Mouse (Mus musculus) spleen, adult 2 months (tissue): ENCODE data around the gene Pde11a. TPM values are rescaled to one million over a fixed set of nuclear protein-coding genes. Genes with fewer than 3 reads are reported as not detected.
A peak's percentile ranks its signal among the peaks of the same experiment; 100 is the strongest.

Experiments used
- DNase-seq, 2 experiments: peaks; one replicate each; pipeline versions ENCODE4 v3.0.0 to v3.0.0-alpha.2; 2012 to 2021; ENCODE audit warnings: low spot score in 2 of 2, low read depth in 1 of 2
- H3K27ac ChIP-seq: fragments of 200-500 bp; 2 replicates; pipeline ENCODE4 v1.5.1; 2012; ENCODE audit warnings: low read length, inconsistent platforms; ENCODE audit not compliant: insufficient read depth
- H3K27me3 ChIP-seq: fragments of 200-500 bp; 2 replicates; pipeline ENCODE4 v1.6.1; 2012; ENCODE audit warnings: mild to moderate bottlenecking, moderate library complexity, low read length, inconsistent platforms; ENCODE audit not compliant: control insufficient read depth, insufficient read depth
- H3K36me3 ChIP-seq: fragments of 200-500 bp; 2 replicates; pipeline ENCODE4 v1.6.1; 2012; ENCODE audit warnings: mild to moderate bottlenecking, low read length, inconsistent platforms; ENCODE audit not compliant: control insufficient read depth, insufficient read depth
- H3K4me1 ChIP-seq: fragments of 200-500 bp; 2 replicates; pipeline ENCODE4 v1.6.1; 2011; ENCODE audit warnings: inconsistent platforms; ENCODE audit not compliant: control insufficient read depth, insufficient read depth, insufficient read length
- H3K4me3 ChIP-seq: fragments of 200-500 bp; 2 replicates; pipeline ENCODE4 v1.5.1; 2011; ENCODE audit warnings: mild to moderate bottlenecking, inconsistent platforms; ENCODE audit not compliant: insufficient read depth, insufficient read length; ENCODE audit errors: extremely low read depth
- CTCF ChIP-seq: fragments of 200-500 bp; IDR thresholded peaks from 2 replicates; pipeline ENCODE4 v1.5.1; 2011; ENCODE audit warnings: mild to moderate bottlenecking, inconsistent platforms; ENCODE audit not compliant: insufficient read depth, insufficient read length, insufficient replicate concordance; ENCODE audit errors: extremely low read depth
- POLR2A ChIP-seq: fragments of 200-500 bp; IDR thresholded peaks from 2 replicates; pipeline ENCODE4 v1.6.1; 2011; ENCODE audit warnings: low read depth, low read length, inconsistent platforms
- WGBS: fragments of 180-500 bp; shearing (Covaris S2); methylation state at CpG from one replicate; pipeline ENCODE4 v1.1.7; 2018; 5-methylcytosine and 5-hydroxymethylcytosine counted together
- polyA plus RNA-seq: library from polyadenylated mRNA; depleted of rRNA; stranded (reverse); fragments of >200 nt; gene quantifications from 2 replicates; pipeline ENCODE4 v1.2.3, GENCODE M21; 2012

Gene Pde11a
- polyA plus RNA-seq, 1 experiment: 0.26 TPM

DNA sequence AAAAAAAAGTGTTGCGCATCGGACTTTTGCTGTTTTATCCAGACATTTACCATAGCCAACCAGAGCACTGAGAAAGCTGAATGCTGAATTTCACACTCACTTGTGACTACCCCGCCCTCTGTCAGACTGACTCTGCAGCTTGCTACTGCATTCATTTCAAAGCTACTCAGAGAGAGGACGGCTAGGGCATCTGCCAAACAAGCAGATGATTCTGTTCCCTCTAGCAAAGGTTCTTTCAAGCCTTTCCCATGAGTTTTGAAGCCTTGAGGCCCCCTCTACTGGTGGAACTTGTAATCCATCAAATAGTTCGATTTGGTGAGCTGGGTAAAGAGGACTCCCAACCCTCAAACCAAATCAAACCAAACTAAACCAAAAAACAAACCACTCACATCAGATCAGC, 373.6 kb downstream of the Pde11a start:
- WGBS: 19% methylated on average over 5 of the region's 5 CpGs
- peak; percentile 39 to 46 for DNase-seq

DNA sequence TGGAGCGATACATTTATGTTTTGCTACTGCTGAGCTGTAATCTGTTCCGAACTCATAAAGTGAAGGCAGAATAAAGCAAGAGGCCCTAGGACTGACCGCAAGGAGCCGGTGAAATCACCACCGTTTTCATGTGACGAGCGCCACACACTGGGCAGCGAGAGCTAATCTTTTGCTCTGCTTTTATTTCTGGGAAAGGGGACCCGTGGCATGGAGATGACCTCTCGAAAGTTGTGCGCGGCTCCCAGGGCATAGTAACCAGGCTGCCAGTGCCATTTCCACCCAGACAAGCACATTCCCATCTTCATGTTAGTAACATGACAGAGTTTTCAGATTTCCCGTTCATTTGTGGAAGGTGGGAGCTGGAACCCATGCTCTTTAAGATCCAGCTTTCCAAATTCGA, 374.1 kb downstream of the Pde11a start:
- Histone ChIP-seq H3K4me3 (no peak overlapping the region), H3K27ac (no peak overlapping the region), H3K27me3 (no peaks in the 10 kb centered on the region; the same call in 1 of the 2 replicates), H3K4me1 (peaks cover 4% of the 10 kb centered on the region; the same call in 1 of the 2 replicates), H3K36me3 (no peaks in the 10 kb centered on the region)
- peak in 1 of 2 experiments; percentile 33 for DNase-seq
- TF ChIP-seq POLR2A: no peak
- TF ChIP-seq CTCF: 0 out of 2 replicates have a peak, but pooled peaks have one; percentile 34
- WGBS: 10% methylated on average over 14 of the region's 14 CpGs

More for the DNA sequence above, 373.6 kb downstream of the Pde11a start:
- Histone ChIP-seq H3K27ac (no peak overlapping the region), H3K36me3 (no peaks in the 10 kb centered on the region), H3K4me1 (peaks cover 4% of the 10 kb centered on the region; the same call in 1 of the 2 replicates), H3K4me3 (no peak overlapping the region), H3K27me3 (no peaks in the 10 kb centered on the region; the same call in 1 of the 2 replicates)
- no peak for TF ChIP-seq POLR2A
- peak; percentile 35; the same call in 1 of the 2 replicates for TF ChIP-seq CTCF

GRCm38 (mm10) chr2:75964051-75964450, 374.5 kb downstream of the Pde11a start:
- WGBS: 74% methylated on average over 5 of the region's 5 CpGs
- no peak for TF ChIP-seq POLR2A
- H3K4me3 ChIP-seq: no peak overlapping the region
- DNase-seq: no peak
- no peaks in the 10 kb centered on the region; the same call in 1 of the 2 replicates for H3K27me3 ChIP-seq
- no peak overlapping the region for H3K27ac ChIP-seq
- H3K4me1 ChIP-seq: peaks cover 4% of the 10 kb centered on the region; the same call in 1 of the 2 replicates
- H3K36me3 ChIP-seq: no peaks in the 10 kb centered on the region

DNA sequence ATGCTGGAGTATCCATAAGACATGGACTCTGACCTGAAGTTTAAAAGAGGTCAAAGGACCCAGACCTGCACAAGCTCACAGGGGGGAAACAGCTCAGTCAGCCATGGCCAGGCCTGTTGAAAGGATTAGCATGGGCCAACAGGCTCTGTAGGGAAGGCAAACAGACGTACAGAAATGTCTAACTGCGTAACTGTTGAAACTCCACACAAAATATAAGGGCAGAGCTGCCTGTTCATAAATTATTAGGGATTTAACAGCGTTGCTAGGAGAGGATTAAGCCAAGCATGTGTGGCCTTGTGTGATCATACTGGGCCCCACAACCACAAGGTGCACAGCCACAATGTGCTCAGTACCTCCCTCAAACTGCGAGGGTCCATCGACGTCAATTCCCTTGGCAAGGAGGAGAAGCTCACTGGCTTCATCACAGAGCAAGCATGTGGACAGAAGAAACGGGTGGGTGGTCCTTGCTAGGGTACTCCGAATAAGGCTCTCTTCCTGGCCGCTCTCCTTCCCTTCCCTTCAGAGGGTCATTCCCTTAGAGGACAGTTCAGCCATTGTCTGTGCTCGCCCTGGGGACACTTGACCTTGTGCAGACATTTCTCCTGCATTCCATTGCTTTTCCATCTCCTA, 375.2 kb downstream of the Pde11a start:
- WGBS: 89% methylated on average over 10 of the region's 10 CpGs
- DNase-seq: no peak
- no peak for TF ChIP-seq CTCF
- TF ChIP-seq POLR2A: no peak
- Histone ChIP-seq H3K27me3 (no peaks in the 10 kb centered on the region; the same call in 1 of the 2 replicates), H3K36me3 (no peaks in the 10 kb centered on the region), H3K4me1 (peaks cover 4% of the 10 kb centered on the region; the same call in 1 of the 2 replicates), H3K4me3 (no peak overlapping the region), H3K27ac (no peak overlapping the region)

DNA sequence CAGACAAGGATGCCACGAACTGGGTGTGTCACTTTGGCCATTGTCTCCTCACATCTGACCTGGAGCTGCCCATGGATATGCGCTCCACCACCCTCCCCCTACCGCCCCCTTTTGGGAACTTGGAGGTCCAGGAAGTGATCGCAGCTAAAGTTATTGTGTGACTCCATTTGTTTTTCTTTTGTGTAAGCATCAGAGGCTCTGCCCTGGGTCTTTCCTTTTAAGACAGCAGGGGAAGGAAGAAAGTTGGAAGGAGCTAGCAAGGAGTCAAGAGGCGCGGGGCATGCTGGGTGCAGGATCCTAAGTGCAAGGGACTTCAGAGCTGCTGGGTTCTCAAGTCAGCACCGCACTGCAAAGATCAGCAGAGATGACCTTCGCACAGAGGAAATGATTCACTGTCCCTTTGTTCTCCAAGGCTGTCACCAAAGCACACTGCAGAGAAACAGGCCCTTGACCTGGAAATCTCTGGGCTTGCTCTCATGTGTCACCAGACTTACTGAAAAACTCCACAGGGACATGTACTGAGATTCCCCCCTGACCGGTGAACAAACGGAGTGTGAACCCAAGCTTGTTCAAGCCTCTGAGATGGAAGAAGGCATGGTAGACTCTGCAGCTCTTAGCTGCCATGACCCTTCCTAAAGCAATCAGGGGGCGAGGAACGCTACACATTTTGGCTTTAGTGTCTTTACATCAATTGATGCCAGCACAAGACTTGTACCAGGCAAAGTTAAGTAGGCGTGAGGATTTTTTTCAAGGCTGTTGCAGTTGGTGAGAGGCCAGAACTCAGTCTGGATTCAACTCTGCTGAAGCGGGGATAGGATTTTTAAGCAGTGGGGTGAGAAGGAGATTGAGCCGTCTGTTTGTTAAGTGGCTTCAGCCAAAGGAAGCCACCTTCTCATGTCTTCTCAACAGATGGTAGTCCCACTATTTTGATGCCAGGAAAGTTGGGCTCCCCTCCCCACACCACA, 377.9 kb downstream of the Pde11a start:
- Histone ChIP-seq H3K4me1 (peaks cover 4% of the 10 kb centered on the region; the same call in 1 of the 2 replicates), H3K4me3 (no peak overlapping the region), H3K27ac (peak overlapping the region; percentile 53; the same call in 1 of the 2 replicates), H3K27me3 (no peaks in the 10 kb centered on the region), H3K36me3 (no peaks in the 10 kb centered on the region)
- DNase-seq: no peak
- TF ChIP-seq POLR2A (no peak), CTCF (no peak)
- 87% methylated on average over 15 of the region's 15 CpGs for WGBS

GRCm38 (mm10) chr2:75959850-75960365, 378.7 kb downstream of the Pde11a start:
- Histone ChIP-seq H3K36me3 (no peaks in the 10 kb centered on the region), H3K27me3 (no peaks in the 10 kb centered on the region), H3K4me3 (no peak overlapping the region), H3K4me1 (peaks cover 3% of the 10 kb centered on the region; the same call in 1 of the 2 replicates), H3K27ac (peak overlapping the region; percentile 68)
- no peak for DNase-seq
- WGBS: 82% methylated on average over 15 of the region's 15 CpGs
- TF ChIP-seq CTCF (no peak), POLR2A (no peak)
